Mouse (Mus musculus) lung, postnatal 0 days (tissue): ENCODE measurements at regions not wholly inside any gene's neighbourhood (a gene's known extent, or its start where the extent isn't known, plus 50 kb on each side); places are given as distances from the start of the nearest gene placed in this dataset.

Experiments
- ATAC-seq: fragments of 200-750 bp; cut with Nextera tagmentation; 2 replicates; pipeline ENCODE4 v1.8.0; 2017; ENCODE audit warnings: moderate library complexity
- DNase-seq: peaks from one replicate; pipeline ENCODE4 v3.0.0-alpha.2; 2016; ENCODE audit warnings: low spot score
- H3K27ac ChIP-seq: fragments of 300-500 bp; sonication (generic); 2 replicates; pipeline ENCODE4 v1.5.1; 2014; ENCODE audit warnings: antibody characterized with exemption, mild to moderate bottlenecking, low read length, mixed read lengths
- H3K27me3 ChIP-seq: fragments of 300-500 bp; sonication (generic); replicated peaks from 2 replicates; pipeline ENCODE4 v1.6.1; 2014; ENCODE audit warnings: low read length, mixed read lengths; ENCODE audit not compliant: insufficient read depth
- H3K36me3 ChIP-seq: fragments of 300-500 bp; sonication (generic); 2 replicates; pipeline ENCODE4 v1.6.1; 2014; ENCODE audit warnings: low read length, mixed read lengths; ENCODE audit not compliant: insufficient read depth
- H3K4me1 ChIP-seq: fragments of 300-500 bp; sonication (generic); 2 replicates; pipeline ENCODE4 v1.6.1; 2014; ENCODE audit warnings: antibody characterized with exemption, low read depth, low read length, mixed read lengths; ENCODE audit not compliant: insufficient read depth
- H3K4me2 ChIP-seq: fragments of 300-500 bp; sonication (generic); replicated peaks from 2 replicates; pipeline ENCODE4 v1.6.1; 2014; ENCODE audit warnings: low read depth, mild to moderate bottlenecking, low read length, moderate library complexity, mixed read lengths
- H3K4me3 ChIP-seq: fragments of 300-500 bp; sonication (generic); 2 replicates; pipeline ENCODE4 v1.5.1; 2014; ENCODE audit warnings: low read depth, low read length
- H3K9ac ChIP-seq: fragments of 300-500 bp; sonication (generic); replicated peaks from 2 replicates; pipeline ENCODE4 v1.6.1; 2014; ENCODE audit warnings: low read depth, mild to moderate bottlenecking
- H3K9me3 ChIP-seq: fragments of 300-500 bp; sonication (generic); 2 replicates; pipeline ENCODE4 v1.6.1; 2016; ENCODE audit warnings: low read length, mixed read lengths
- CTCF ChIP-seq: IDR thresholded peaks from 2 replicates; pipeline ENCODE4 v1.5.1; 2016; ENCODE audit warnings: antibody characterized with exemption, mild to moderate bottlenecking
- EP300 ChIP-seq: IDR thresholded peaks from 2 replicates; pipeline ENCODE4 v1.6.1; 2016; ENCODE audit warnings: antibody characterized with exemption, mild to moderate bottlenecking, control low read depth
- WGBS: fragments of 180-500 bp; shearing (Covaris S2); extraction: QIAGEN DNeasy Blood & Tissue Kit; methylation state at CpG from one replicate; pipeline ENCODE4 v1.1.7; 2014; 5-methylcytosine and 5-hydroxymethylcytosine counted together

DNA sequence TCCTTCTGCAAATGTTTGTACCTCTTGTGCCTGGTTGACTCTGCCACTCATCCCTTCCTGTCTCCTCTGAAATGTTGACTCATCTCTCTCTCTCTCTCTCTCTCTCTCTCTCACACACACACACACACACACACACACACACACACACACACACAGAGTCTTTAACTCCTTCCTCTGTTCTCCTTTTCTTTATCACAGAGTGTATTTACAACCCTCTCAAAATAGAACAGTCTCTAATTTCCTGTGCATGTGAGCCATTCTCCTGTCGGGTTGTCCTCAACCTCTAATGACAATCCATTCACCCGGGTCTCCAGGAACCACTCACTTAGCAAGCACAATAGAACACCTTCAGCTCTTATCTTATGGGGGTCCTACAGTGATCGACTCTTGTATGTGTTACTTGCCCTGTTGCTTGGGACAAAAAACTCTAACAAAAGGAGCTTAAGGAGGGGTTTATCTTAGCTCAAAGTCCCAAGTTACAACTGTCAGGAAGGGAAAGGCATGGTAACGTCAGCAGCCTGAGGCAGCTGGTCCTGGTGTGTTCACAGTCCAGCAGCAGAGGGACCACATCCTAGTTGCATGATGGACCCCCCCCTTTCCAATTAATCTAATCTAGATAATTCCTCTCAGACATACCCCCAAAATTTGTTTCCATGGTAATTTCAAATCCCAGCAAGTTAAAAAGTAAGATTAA is 163.0 kb downstream of the Mycn start:
- no peaks in the 10 kb centered on the region for H3K4me1 ChIP-seq
- TF ChIP-seq EP300 (no peak), CTCF (no peak)
- DNase-seq (no peak), ATAC-seq (no peak)
- no peaks in the 10 kb centered on the region for H3K36me3 ChIP-seq
- no peaks in the 10 kb centered on the region for H3K27me3 ChIP-seq
- H3K27ac ChIP-seq, result no peak overlapping the region
- H3K4me2 ChIP-seq, result no peak overlapping the region
- H3K9me3 ChIP-seq, result no peaks in the 10 kb centered on the region
- H3K4me3 ChIP-seq, result no peak overlapping the region
- no peak overlapping the region for H3K9ac ChIP-seq
- WGBS, result 23% methylated on average over 4 of the region's 4 CpGs

DNA sequence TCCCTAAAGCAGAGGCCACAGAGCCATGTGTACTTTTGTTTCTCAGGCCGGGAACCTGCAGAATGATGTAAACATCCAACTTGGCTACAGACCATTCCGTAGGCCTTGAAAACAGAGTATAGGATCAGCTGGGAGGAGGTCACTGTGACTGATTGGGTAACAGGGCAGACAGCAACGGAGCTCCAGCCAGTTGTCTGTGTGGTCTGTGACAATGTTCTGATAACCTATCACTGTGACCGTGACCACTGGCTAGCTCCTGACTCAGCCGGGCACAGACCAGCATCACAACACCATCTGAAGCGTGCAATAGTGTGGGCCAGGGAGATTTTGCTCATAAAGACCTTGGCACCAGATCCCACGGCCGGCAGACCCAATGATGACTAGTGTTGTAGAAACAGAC is 164.3 kb downstream of the Mycn start:
- no peaks in the 10 kb centered on the region for H3K9me3 ChIP-seq
- ATAC-seq (no peak), DNase-seq (no peak)
- TF ChIP-seq CTCF (no peak), EP300 (no peak)
- no peak overlapping the region for H3K27ac ChIP-seq
- WGBS, result 63% methylated on average over 8 of the region's 8 CpGs
- no peaks in the 10 kb centered on the region for H3K4me1 ChIP-seq
- H3K36me3 ChIP-seq, result no peaks in the 10 kb centered on the region
- H3K9ac ChIP-seq, result no peak overlapping the region
- no peaks in the 10 kb centered on the region for H3K27me3 ChIP-seq
- H3K4me3 ChIP-seq, result no peak overlapping the region
- H3K4me2 ChIP-seq, result no peak overlapping the region

DNA sequence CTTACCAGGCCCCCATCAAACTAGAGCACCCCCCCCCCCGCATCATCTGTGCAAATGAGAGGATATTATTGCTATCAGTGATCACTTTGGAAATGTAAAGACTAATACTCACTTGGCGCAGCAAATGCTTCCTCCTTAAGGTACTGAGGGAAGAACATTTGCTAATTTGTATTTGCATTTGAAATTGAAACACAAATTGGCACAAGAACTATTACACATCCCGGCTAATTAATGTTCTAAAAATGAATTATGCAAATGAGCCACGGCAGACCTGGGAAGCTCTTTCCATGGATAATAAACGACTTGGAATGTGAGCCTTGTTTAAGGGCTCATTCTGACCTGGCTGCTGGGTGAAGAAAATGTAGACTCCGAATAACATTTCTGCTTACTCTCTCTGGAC is 164.9 kb downstream of the Mycn start:
- Histone ChIP-seq H3K4me2 (no peak overlapping the region), H3K4me1 (no peaks in the 10 kb centered on the region), H3K9ac (no peak overlapping the region), H3K9me3 (no peaks in the 10 kb centered on the region), H3K27ac (no peak overlapping the region), H3K36me3 (no peaks in the 10 kb centered on the region), H3K4me3 (no peak overlapping the region), H3K27me3 (no peaks in the 10 kb centered on the region)
- WGBS, result 77% methylated on average over 6 of the region's 6 CpGs
- no peak for ATAC-seq
- TF ChIP-seq EP300 (no peak), CTCF (no peak)
- DNase-seq, result no peak

DNA sequence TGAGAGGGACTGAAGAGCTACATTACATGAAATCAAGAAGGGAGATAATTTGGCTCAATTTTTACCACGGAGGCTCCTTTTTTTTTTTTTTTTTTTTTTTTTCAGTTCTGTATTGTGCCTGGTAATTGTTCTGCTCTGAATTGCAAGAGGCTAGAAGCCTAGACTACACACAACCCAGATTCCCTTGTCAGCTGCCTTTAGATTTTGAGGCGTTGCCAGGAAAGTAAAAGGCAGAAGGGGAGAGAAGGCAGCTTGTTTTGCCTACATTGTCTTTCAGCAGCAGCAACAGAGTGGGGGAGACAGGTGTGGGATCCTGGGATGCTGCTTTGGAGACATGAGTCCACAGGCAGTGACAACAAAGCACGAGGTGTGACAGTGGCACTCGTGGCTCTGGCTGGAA is 170.7 kb downstream of the Mycn start:
- H3K27ac ChIP-seq, result no peak overlapping the region
- no peaks in the 10 kb centered on the region for H3K9me3 ChIP-seq
- H3K4me2 ChIP-seq, result no peak overlapping the region
- H3K9ac ChIP-seq, result no peak overlapping the region
- H3K27me3 ChIP-seq, result no peaks in the 10 kb centered on the region
- WGBS, result 64% methylated on average over 4 of the region's 4 CpGs
- no peak for DNase-seq
- TF ChIP-seq EP300 (no peak), CTCF (no peak)
- no peaks in the 10 kb centered on the region for H3K36me3 ChIP-seq
- no peak for ATAC-seq
- H3K4me1 ChIP-seq, result no peaks in the 10 kb centered on the region
- no peak overlapping the region for H3K4me3 ChIP-seq

DNA sequence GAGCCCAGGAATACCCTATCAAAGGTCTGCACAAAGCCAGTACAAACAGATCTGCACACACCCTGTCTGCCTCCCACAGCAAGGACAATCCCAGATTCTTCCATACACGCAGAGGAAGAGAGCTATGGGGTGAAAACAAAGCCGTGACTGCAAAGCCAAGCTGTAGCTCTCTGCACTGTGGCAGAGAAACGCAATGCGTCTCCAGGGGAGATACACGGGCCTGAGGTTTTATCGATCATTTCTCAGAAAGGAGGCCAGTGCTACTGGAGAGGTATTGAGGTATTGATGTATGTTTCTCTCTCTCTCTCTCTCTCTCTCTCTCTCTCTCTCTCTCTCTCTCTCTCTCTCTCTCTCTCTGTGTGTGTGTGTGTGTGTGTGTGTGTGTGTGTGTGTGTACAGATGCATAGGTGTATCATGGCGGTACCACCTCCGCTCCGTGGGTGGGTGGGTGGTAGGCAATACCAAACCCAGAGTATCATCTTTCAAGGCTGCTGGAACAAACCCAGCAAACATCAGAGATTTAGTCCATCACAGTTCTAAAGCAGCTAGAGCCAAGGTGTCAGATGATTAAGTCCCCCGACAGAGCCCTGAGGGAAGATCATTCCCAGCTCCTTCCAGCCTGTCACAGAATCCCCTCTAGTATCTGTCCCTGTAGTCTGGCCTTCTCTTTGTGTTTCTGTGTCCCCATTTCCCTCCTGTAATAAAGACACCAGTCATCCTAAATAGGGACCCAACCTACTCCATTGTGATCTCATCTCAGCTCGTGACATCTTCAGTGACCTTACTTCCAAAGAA is 175.0 kb downstream of the Mycn start:
- Histone ChIP-seq H3K27ac (no peak overlapping the region), H3K9ac (no peak overlapping the region), H3K36me3 (no peaks in the 10 kb centered on the region), H3K27me3 (no peaks in the 10 kb centered on the region), H3K9me3 (no peaks in the 10 kb centered on the region), H3K4me1 (no peaks in the 10 kb centered on the region), H3K4me2 (no peak overlapping the region), H3K4me3 (no peak overlapping the region)
- 56% methylated on average over 11 of the region's 11 CpGs for WGBS
- DNase-seq, result no peak
- TF ChIP-seq EP300 (no peak), CTCF (no peak)
- ATAC-seq, result no peak

DNA sequence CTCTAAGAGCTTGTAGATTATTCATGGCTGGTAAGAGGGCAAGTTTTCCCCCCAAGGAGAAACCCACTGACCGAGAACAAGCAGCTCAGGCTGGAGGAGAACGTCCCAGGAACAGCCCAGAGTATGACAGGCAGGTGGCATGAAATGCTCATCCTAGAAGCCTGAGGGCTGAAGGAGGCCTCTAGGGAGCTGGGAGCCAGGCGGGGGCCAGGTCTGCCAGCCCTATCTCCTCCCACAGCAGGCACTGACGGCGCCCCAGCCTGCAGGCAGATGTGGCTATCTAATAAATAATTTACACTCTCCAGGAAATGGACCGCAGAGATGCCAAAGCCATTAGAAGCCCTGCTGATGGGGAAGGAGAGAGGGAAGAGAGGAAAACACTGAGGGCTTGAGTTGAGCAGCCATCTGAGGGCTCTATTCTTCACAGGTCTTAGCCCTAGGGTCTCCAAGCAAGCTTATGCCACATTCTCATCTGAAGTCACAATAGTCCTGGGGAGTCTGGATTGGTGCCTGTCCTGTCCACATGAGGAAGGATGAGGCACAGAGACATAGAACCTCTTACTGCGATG is 176.1 kb downstream of the Mycn start:
- H3K9me3 ChIP-seq, result no peaks in the 10 kb centered on the region
- ATAC-seq (no peak), DNase-seq (no peak)
- no peak overlapping the region for H3K9ac ChIP-seq
- H3K36me3 ChIP-seq, result no peaks in the 10 kb centered on the region
- no peaks in the 10 kb centered on the region for H3K4me1 ChIP-seq
- 65% methylated on average over 7 of the region's 7 CpGs for WGBS
- H3K27ac ChIP-seq, result no peak overlapping the region
- H3K4me2 ChIP-seq, result no peak overlapping the region
- H3K4me3 ChIP-seq, result no peak overlapping the region
- TF ChIP-seq CTCF (no peak), EP300 (no peak)
- H3K27me3 ChIP-seq, result no peaks in the 10 kb centered on the region
